Comparison of ENCODE assay signal across 8 mouse cellular contexts in genomic region chr9:21167140-21168097, GRCm38 (mm10). TPM values are rescaled to one million over a fixed set of nuclear protein-coding genes. Genes with fewer than 3 reads are reported as not detected.
DNase-seq lines count a peak whose midpoint lies in the region; ATAC-seq and TF ChIP-seq lines count a peak whose summit lies in the region.

No protein-coding gene starts in this region.

- H3K4me1 ChIP-seq in embryonic facial prominence, embryonic 13.5 days: peaks cover 51% of the 10 kb centered on the region
- H3K4me1 ChIP-seq in intestine, embryonic 14.5 days (replicated peaks; ENCODE audit: control insufficient read depth, insufficient read depth, low read length): peaks cover 30% of the 10 kb centered on the region
- peaks cover 58% of the 10 kb centered on the region for H3K4me1 ChIP-seq in liver, embryonic 15.5 days (replicated peaks)
- peaks cover 22% of the 10 kb centered on the region for H3K4me1 ChIP-seq in small intestine, adult 2 months (ENCODE audit: control insufficient read depth, insufficient read depth, insufficient read length, low read length)

- no peak for ATAC-seq in embryonic facial prominence, embryonic 13.5 days (ENCODE audit: insufficient number of reproducible peaks, insufficient read depth, low FRiP score, low TSS enrichment, low read depth)
- no peak for ATAC-seq in intestine, embryonic 14.5 days (replicated peaks; ENCODE audit: low FRiP score, low TSS enrichment, low read depth)
- ATAC-seq in liver, embryonic 15.5 days (ENCODE audit: insufficient read depth): peak; percentile 16; the same call in 1 of the 2 replicates

- H3K27me3 ChIP-seq in embryonic facial prominence, embryonic 13.5 days: peaks cover 48% of the 10 kb centered on the region
- H3K27me3 ChIP-seq in intestine, embryonic 14.5 days (replicated peaks; ENCODE audit: control insufficient read depth, insufficient read depth, low read length): peaks cover 50% of the 10 kb centered on the region
- H3K27me3 ChIP-seq in liver, embryonic 15.5 days: peaks cover 51% of the 10 kb centered on the region
- H3K27me3 ChIP-seq in small intestine, adult 2 months (ENCODE audit: control insufficient read depth, insufficient read depth, low read length): peaks cover 29% of the 10 kb centered on the region

- no peaks in the 10 kb centered on the region for H3K9me3 ChIP-seq in embryonic facial prominence, embryonic 13.5 days
- H3K9me3 ChIP-seq in intestine, embryonic 14.5 days (ENCODE audit: control insufficient read depth, low read length): no peaks in the 10 kb centered on the region
- H3K9me3 ChIP-seq in liver, embryonic 15.5 days (replicated peaks): no peaks in the 10 kb centered on the region

- TF ChIP-seq CTCF in small intestine, adult 2 months (IDR thresholded peaks at IDR 0.05; ENCODE audit: extremely low read depth, insufficient read length, insufficient replicate concordance, low read depth, low read length): no peak

- H3K4me2 ChIP-seq in embryonic facial prominence, embryonic 13.5 days: peak overlapping the region; percentile 98
- peak overlapping the region; percentile 43 for H3K4me2 ChIP-seq in intestine, embryonic 14.5 days (ENCODE audit: low read length)
- H3K4me2 ChIP-seq in liver, embryonic 15.5 days: peak overlapping the region; percentile 73

- H3K4me3 ChIP-seq in embryonic facial prominence, embryonic 13.5 days: peak overlapping the region; percentile 12; the same call in 1 of the 2 replicates
- peak overlapping the region; percentile 8; the same call in 1 of the 2 replicates for H3K4me3 ChIP-seq in intestine, embryonic 14.5 days (ENCODE audit: low read depth, low read length)
- H3K4me3 ChIP-seq in liver, embryonic 15.5 days (replicated peaks): peak overlapping the region; percentile 51
- H3K4me3 ChIP-seq in small intestine, adult 2 months (ENCODE audit: low read depth, low read length): peak overlapping the region; percentile 59

- peak; percentile 56 for DNase-seq in adrenal gland, postnatal 14 days
- DNase-seq in adrenal gland, adult 8-10 months: no peak
- DNase-seq in intestine, embryonic 14.5 days (ENCODE audit: low spot score): no peak
- DNase-seq in cerebellum, postnatal 25 days: no peak
- DNase-seq in testis, postnatal 10 days (ENCODE audit: low spot score): no peak

- H3K27ac ChIP-seq in embryonic facial prominence, embryonic 13.5 days: peak overlapping the region; percentile 83
- H3K27ac ChIP-seq in intestine, embryonic 14.5 days (ENCODE audit: low read depth): peak overlapping the region; percentile 83
- H3K27ac ChIP-seq in liver, embryonic 15.5 days (replicated peaks): peak overlapping the region; percentile 77
- H3K27ac ChIP-seq in small intestine, adult 2 months (ENCODE audit: insufficient read depth, low read depth, low read length): peak overlapping the region; percentile 80

- H3K9ac ChIP-seq in embryonic facial prominence, embryonic 13.5 days: 0 out of 2 replicates have a peak overlapping the region, but pooled peaks have one; percentile 47
- H3K9ac ChIP-seq in intestine, embryonic 14.5 days (ENCODE audit: low read length): peak overlapping the region; percentile 25; the same call in 1 of the 2 replicates
- H3K9ac ChIP-seq in liver, embryonic 15.5 days: peak overlapping the region; percentile 39; the same call in 1 of the 2 replicates

- TF ChIP-seq POLR2A in small intestine, adult 2 months (IDR thresholded peaks at IDR 0.05; ENCODE audit: low read depth, low read length): no peak

- no peaks in the 10 kb centered on the region for H3K36me3 ChIP-seq in embryonic facial prominence, embryonic 13.5 days
- no peaks in the 10 kb centered on the region for H3K36me3 ChIP-seq in intestine, embryonic 14.5 days (ENCODE audit: control insufficient read depth, insufficient read depth, low read length)
- H3K36me3 ChIP-seq in liver, embryonic 15.5 days (replicated peaks): no peaks in the 10 kb centered on the region
- no peaks in the 10 kb centered on the region for H3K36me3 ChIP-seq in small intestine, adult 2 months (ENCODE audit: control insufficient read depth, insufficient read depth, low read length)

- WGBS in embryonic facial prominence, embryonic 13.5 days: 33% methylated on average over 10 of the region's 10 CpGs
- 59% methylated on average over 10 of the region's 10 CpGs for WGBS in intestine, embryonic 14.5 days
- WGBS in liver, embryonic 15.5 days (ENCODE audit: insufficient replicate concordance): 27% methylated on average over 10 of the region's 10 CpGs
- WGBS in small intestine, adult 2 months: 70% methylated on average over 10 of the region's 10 CpGs

RNA-seq across cellular contexts. Expression of gene Pde4a, which starts 1.9 kb away (rescaled TPM):
- 22.4 and 22.9 TPM in 2 replicates for total RNA-seq in adrenal gland, postnatal 14 days (2021)
- 10 to 100 TPM in 2 of 4 experiments, 1 to 10 TPM in 2; 5.7 to 13.4 (median 9.8) TPM for total RNA-seq in adrenal gland, adult 8-10 months (2022)
- 4.9 and 6.1 TPM in 2 replicates for polyA plus RNA-seq in embryonic facial prominence, embryonic 13.5 days (2015; fragmentation: Nextera tagmentation; extraction: Ambion mirVana)
- 6.7 and 7.0 TPM in 2 replicates for polyA plus RNA-seq in intestine, embryonic 14.5 days (2014; fragmentation: Nextera tagmentation; extraction: Ambion mirVana)
- 1.7 and 1.8 TPM in 2 replicates for polyA plus RNA-seq in liver, embryonic 15.5 days (2015; fragmentation: Nextera tagmentation; extraction: Ambion mirVana)
- 5.1 and 7.1 TPM in 2 replicates for polyA plus RNA-seq in small intestine, adult 2 months (2012; rRNA removed)

RNA-seq across cellular contexts. Expression of gene Cdc37, which starts 17.6 kb away (rescaled TPM):
- 171 and 185 TPM in 2 replicates for total RNA-seq in adrenal gland, postnatal 14 days (2021)
- 100 to 1,000 TPM; 162 to 190 (median 174) TPM for total RNA-seq in adrenal gland, adult 8-10 months (2022)
- 328 and 359 TPM in 2 replicates for polyA plus RNA-seq in embryonic facial prominence, embryonic 13.5 days (2015; fragmentation: Nextera tagmentation; extraction: Ambion mirVana)
- 307 and 327 TPM in 2 replicates for polyA plus RNA-seq in intestine, embryonic 14.5 days (2014; fragmentation: Nextera tagmentation; extraction: Ambion mirVana)
- polyA plus RNA-seq in liver, embryonic 15.5 days (2015; fragmentation: Nextera tagmentation; extraction: Ambion mirVana): 115 and 122 TPM in 2 replicates
- 14.4 and 24.9 TPM in 2 replicates for polyA plus RNA-seq in small intestine, adult 2 months (2012; rRNA removed)

RNA-seq across cellular contexts. Expression of gene Tyk2, which starts 36.4 kb away (rescaled TPM):
- 12.6 and 17.3 TPM in 2 replicates for total RNA-seq in adrenal gland, postnatal 14 days (2021)
- 10 to 100 TPM; 15.3 to 30.3 (median 23.0) TPM for total RNA-seq in adrenal gland, adult 8-10 months (2022)
- polyA plus RNA-seq in embryonic facial prominence, embryonic 13.5 days (2015; fragmentation: Nextera tagmentation; extraction: Ambion mirVana): 14.1 and 14.4 TPM in 2 replicates
- 11.7 and 12.1 TPM in 2 replicates for polyA plus RNA-seq in intestine, embryonic 14.5 days (2014; fragmentation: Nextera tagmentation; extraction: Ambion mirVana)
- polyA plus RNA-seq in liver, embryonic 15.5 days (2015; fragmentation: Nextera tagmentation; extraction: Ambion mirVana): 7.4 and 8.8 TPM in 2 replicates
- polyA plus RNA-seq in small intestine, adult 2 months (2012; rRNA removed): 16.3 and 31.2 TPM in 2 replicates

Comparison
In these comparisons a context has a peak if more than half of its experiments do, and no peak if none do; other contexts are left out.
1. H3K4me2 ChIP-seq: peak in every context shown above with its lines; median percentile 98 in embryonic facial prominence, embryonic 13.5 days; 73 in liver, embryonic 15.5 days; 43 in intestine, embryonic 14.5 days.
2. H3K4me3 ChIP-seq: peak in every context shown above with its lines; median percentile 59 in small intestine, adult 2 months; 51 in liver, embryonic 15.5 days; 12 in embryonic facial prominence, embryonic 13.5 days; 8 in intestine, embryonic 14.5 days.